Mouse (Mus musculus): ENCODE measurements around the gene Lca5l.

The Lca5l gene

GRCm38 (mm10) chr16:96191531-96192506 is at the start of gene Lca5l:
TSS of gene Lca5l (minus strand) at chr16:96192271.
- peak; percentile 99 to 100 for DNase-seq (ENCODE audit: low spot score in 2 of 2)

- DNase-seq (ENCODE audit: low spot score in 2 of 2), result no peak
These were observed 43.4 kb upstream of the Lca5l start, which contains the start of gene B3galt5 for GRCm38 (mm10) chr16:96235366-96235970. TSS of gene B3galt5 (plus strand) at chr16:96235801.

GRCm38 (mm10) chr16:96233996-96234395 is 41.9 kb upstream of the Lca5l start:
- DNase-seq (ENCODE audit: low spot score in 2 of 2), result no peak

DNA sequence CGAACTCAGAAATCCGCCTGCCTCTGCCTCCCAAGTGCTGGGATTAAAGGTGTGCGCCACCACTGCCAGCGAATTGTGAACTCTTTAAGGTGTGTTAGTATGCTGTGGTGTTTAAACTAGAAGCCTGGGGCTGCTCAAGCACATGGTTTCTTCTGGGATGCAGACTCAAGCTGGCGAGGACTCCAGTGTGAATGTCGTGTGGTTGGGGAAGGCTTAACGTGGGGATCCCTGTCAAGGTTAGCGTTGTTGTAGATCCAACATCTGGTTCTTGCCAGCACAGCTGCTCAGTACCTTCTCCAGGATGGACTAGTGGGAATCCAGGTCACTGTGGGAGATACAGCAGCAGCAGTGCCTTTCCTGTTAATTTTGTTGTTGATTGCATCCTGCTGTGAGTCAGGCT is 39.9 kb upstream of the Lca5l start:
- DNase-seq (ENCODE audit: low spot score in 2 of 2), result no peak

DNA sequence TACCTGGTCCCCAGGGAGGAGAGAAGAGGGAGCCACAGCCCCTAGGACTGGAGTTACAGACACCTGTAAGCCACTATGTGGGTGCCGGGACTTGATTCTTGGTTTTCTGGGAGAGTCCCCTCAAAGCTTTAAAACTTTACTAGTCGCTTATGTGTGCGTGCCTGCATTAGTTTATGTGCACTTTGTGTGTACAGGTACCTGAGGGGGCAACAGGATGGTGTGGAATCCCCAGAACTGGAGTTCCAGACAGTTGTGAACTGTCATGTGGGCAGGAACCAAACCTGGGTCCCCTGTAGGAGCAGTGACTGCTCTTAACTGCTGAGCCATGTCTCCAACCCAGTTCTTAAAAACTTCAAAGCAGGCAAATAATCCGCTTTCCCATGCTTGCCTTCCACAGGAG is 39.2 kb upstream of the Lca5l start:
- DNase-seq (ENCODE audit: low spot score in 2 of 2), result no peak

DNA sequence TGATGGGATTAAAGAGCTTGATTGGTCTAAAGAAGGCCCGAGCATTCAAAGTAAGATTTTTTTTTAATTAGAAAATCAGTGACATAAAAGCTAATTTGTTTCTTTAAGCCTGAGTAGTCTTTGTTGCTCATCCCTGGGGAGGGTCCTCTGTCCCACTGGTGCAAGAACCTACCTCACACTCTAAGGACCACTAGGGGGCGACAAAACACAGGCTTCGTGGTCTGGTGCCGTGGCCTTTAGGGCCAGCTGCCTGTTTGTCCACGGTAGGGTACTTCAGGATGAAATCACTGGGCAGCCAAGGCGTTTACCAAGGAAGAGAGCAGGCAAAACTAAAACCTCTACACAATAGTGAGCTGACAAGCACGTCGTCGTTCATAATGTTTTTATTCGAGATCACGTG is 38.3 kb upstream of the Lca5l start:
- peak; percentile 38 to 71 for DNase-seq (ENCODE audit: low spot score in 2 of 2)

- no peak for DNase-seq (ENCODE audit: low spot score in 2 of 2)
These were observed 37.0 kb upstream of the Lca5l start for GRCm38 (mm10) chr16:96229044-96229555.

GRCm38 (mm10) chr16:96228438-96228837 is 36.4 kb upstream of the Lca5l start:
- peak in 1 of 2 experiments; percentile 16 for DNase-seq (ENCODE audit: low spot score in 2 of 2)

DNA sequence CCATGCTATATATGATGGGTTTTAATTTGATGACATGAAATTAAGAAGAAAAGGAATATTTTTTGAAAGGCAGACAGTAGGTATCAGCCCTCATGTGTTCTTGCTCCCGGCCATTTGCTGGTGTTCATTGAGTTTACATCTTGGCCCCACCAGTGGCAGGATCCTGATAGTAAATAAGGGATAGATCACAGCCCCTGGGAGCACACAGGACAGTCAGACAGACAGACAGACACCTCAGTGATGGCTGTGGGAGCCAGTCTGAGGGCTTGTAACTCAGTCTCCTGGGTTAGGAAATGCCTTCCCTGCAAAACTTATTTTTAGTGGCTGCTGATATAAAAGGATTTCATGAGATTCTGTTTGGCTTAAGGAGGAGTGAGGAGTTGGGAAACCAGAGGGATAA is 30.4 kb upstream of the Lca5l start:
- DNase-seq (ENCODE audit: low spot score in 2 of 2), result no peak

GRCm38 (mm10) chr16:96221959-96222358 is 29.9 kb upstream of the Lca5l start:
- no peak for DNase-seq (ENCODE audit: low spot score in 2 of 2)

GRCm38 (mm10) chr16:96221491-96221890 is 29.4 kb upstream of the Lca5l start:
- DNase-seq (ENCODE audit: low spot score in 2 of 2), result no peak

GRCm38 (mm10) chr16:96213027-96213426 is 21.0 kb upstream of the Lca5l start:
- no peak for DNase-seq (ENCODE audit: low spot score in 2 of 2)

GRCm38 (mm10) chr16:96210856-96211255 is 18.8 kb upstream of the Lca5l start:
- no peak for DNase-seq (ENCODE audit: low spot score in 2 of 2)

- no peak for DNase-seq (ENCODE audit: low spot score in 2 of 2)
These were observed 17.7 kb upstream of the Lca5l start for GRCm38 (mm10) chr16:96209789-96210188.

DNA sequence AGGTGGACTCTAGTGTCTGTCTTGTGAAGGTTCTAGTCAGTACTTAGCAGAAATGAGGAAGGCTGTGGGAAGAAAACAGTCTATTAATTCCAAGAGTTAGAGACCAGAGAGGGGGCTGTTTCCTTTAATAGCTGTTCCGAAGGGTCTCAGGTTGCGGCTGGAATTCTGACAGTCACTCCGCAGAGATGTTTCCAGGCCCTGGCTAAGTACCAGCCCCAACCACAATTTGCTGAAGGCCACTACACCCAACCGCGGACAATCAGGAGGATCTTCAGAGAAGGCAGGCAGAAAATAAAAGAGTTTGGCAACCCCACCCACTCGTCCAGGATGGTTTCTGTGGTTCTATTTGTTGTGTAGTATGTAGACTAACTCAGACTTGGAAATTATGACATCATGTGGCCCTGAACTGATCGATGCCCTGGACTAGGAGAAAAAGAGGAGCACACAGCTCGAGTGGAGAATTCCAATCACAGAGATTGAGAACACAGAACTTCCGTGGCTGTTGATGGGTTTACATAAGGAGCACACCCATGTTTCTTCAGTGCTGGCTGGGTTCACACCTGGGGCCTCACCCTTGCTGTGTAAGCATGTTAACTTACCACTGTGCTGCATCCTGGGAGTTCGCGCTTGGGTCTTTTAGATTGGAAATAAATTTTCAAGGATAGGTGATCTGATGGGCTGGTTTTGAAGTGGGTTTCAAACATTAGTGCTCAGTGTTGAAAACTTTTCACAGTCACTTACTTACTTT is 9.6 kb upstream of the Lca5l start:
- no peak for DNase-seq (ENCODE audit: low spot score in 2 of 2)

DNA sequence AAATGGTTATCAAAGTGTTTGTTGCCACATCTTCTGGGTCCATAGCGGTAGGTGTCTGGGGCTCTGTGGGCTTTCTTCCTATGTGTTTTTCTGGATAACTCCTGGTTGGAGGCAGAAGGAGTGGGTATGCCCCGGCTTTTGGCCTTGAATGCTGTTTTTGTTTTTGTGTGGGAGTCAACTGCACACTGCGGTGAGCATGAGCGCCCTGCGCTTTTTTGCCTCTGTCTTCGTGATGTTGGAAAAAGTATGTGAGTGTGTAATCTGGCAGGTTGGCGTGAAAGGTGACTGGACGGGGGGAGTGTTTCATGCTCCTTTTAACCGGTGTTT is 8.6 kb upstream of the Lca5l start:
- DNase-seq (ENCODE audit: low spot score in 2 of 2), result no peak

DNA sequence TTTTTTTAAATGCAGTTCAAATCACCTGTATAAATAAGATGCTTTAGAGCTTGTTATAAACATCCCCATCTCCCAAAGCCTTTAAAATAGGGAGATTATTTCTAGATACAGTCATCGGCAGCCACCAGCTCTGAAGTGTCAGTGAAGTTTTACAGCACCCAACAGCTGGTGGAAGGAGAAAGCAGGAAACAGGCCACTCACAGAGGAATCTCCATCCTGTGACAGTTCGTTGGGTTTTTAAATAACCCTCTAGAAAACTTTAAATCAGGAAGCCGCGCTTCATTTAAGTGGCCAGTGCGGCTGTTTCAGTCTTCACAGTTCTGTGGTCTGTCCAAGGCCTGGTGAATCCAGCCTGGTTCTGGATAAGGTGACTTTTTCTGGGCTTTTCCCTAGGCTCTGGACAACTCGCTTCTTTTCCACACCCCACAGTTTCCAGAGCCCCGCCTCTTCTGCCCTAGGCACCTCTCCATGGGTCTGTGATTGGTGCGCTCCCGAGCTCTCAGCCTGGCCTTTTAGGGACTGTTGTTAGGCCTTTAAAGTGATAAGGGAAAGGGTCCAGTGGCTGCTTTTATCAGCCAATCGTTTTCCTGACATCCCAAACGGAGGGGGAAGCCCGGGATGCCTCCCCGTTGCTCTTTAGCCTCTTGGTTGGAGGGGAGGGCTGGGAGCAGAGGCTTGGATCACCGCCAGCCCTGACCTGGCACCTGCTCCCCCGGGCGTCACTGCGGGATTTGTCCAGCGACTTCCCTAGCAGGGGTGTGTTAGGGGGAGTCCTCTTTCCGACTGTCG is 8.0 kb upstream of the Lca5l start, which contains the start of gene Sh3bgr:
Sh3bgr (plus strand) TSS at position 538 of the 789 bp plus-strand sequence.
- DNase-seq (ENCODE audit: low spot score in 2 of 2), result peak; percentile 61 to 70

DNA sequence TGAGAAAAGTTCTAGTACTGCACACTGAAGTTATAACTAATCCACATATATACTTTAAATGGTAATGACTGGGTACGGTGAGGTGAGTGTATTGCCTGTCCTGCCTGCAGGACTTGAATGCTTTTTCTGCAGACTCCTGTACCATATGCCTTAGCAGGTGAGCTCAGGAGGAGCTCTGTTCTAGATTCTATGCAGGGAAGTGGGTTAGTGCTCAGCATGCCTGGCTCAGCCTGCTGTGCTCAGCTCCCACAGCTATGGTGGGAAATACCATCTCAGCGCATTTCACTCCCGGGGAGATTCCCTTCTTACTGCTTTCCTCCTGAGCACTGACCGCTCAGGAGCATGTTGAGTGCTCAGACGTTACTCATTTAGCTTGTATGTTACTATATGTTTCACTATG is 4.5 kb downstream of the Lca5l start:
- DNase-seq (ENCODE audit: low spot score in 2 of 2), result no peak

- DNase-seq (ENCODE audit: low spot score in 2 of 2), result no peak
These were observed 12.9 kb downstream of the Lca5l start for GRCm38 (mm10) chr16:96179156-96179555.

DNA sequence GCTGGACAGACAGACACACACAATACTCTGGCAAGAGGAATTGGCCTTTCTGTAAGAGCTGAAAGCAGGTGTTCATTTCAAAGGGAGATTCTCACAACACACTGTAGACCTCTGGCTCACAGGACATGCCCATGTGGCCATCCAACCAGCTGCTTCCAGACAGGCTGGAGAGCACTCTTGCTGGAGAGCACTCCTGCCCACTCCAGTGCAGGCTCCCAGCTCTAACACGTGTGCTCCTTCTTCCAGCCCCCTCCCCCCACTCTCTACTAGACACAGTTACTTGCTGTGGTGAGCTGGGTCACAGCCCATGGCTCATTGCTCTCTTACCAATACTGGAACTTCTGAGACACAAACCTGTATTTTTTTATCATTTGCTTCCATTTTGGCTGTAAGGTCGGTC is 16.7 kb downstream of the Lca5l start:
- DNase-seq (ENCODE audit: low spot score in 2 of 2), result no peak

GRCm38 (mm10) chr16:96173648-96174047 is 18.4 kb downstream of the Lca5l start:
- no peak for DNase-seq (ENCODE audit: low spot score in 2 of 2)

All from urinary bladder, postnatal 4 days (tissue).